Mouse (Mus musculus) lung, adult 2 months (tissue): Measurements from ENCODE around the gene Grip1.

Experiments used
- CTCF ChIP-seq: fragments of 200-500 bp; IDR thresholded peaks from 2 replicates; pipeline ENCODE4 v1.5.1; 2011; ENCODE audit warnings: mild to moderate bottlenecking, low read length, control low read depth; ENCODE audit not compliant: insufficient read depth
- POLR2A ChIP-seq: fragments of 200-500 bp; IDR thresholded peaks from 2 replicates; pipeline ENCODE4 v1.6.1; 2011; ENCODE audit warnings: low read depth, mild to moderate bottlenecking, control low read depth, low read length, borderline replicate concordance; ENCODE audit errors: extremely low read depth

- TF ChIP-seq POLR2A (no peak), CTCF (no peak)
Observed at GRCm38 (mm10) chr10:120125465-120125857, 671.8 kb downstream of the Grip1 start.
